Mouse (Mus musculus) neural tube, embryonic 11.5 days (tissue): Measurements from ENCODE around the gene Epop. TPM values are rescaled to one million over a fixed set of nuclear protein-coding genes. Genes with fewer than 3 reads are reported as not detected.

Experiments
- ATAC-seq: fragments of 200-750 bp; cut with Nextera tagmentation; 2 replicates; pipeline ENCODE4 v1.8.0; 2017; ENCODE audit warnings: moderate number of reproducible peaks, mild to moderate bottlenecking, moderate TSS enrichment, moderate library complexity; ENCODE audit not compliant: insufficient read depth, low FRiP score, low TSS enrichment
- DNase-seq: peaks from one replicate; pipeline ENCODE4 v3.0.0-alpha.2; 2015; ENCODE audit warnings: low spot score
- H3K27ac ChIP-seq: fragments of 300-500 bp; sonication (generic); 2 replicates; pipeline ENCODE4 v1.5.1; 2014; ENCODE audit warnings: low read depth, mild to moderate bottlenecking, low read length
- H3K27me3 ChIP-seq: fragments of 300-500 bp; sonication (generic); 2 replicates; pipeline ENCODE4 v1.6.1; 2014; ENCODE audit warnings: mild to moderate bottlenecking, low read length, mixed read lengths; ENCODE audit not compliant: control insufficient read depth, insufficient read depth
- H3K36me3 ChIP-seq: fragments of 300-500 bp; sonication (generic); 2 replicates; pipeline ENCODE4 v1.6.1; 2014; ENCODE audit warnings: mild to moderate bottlenecking, low read length, moderate library complexity, mixed read lengths; ENCODE audit not compliant: control insufficient read depth, insufficient read depth
- H3K4me1 ChIP-seq: fragments of 300-500 bp; sonication (generic); 2 replicates; pipeline ENCODE4 v1.6.1; 2014; ENCODE audit warnings: low read length, mixed read lengths; ENCODE audit not compliant: control insufficient read depth, insufficient read depth
- H3K4me2 ChIP-seq: fragments of 300-500 bp; sonication (generic); 2 replicates; pipeline ENCODE4 v1.6.1; 2014; ENCODE audit warnings: low read depth, mild to moderate bottlenecking, moderate library complexity
- H3K4me3 ChIP-seq: fragments of 300-500 bp; sonication (generic); 2 replicates; pipeline ENCODE4 v1.5.1; 2014; ENCODE audit warnings: low read depth, low read length
- H3K9ac ChIP-seq: fragments of 300-500 bp; sonication (generic); 2 replicates; pipeline ENCODE4 v1.6.1; 2014; ENCODE audit warnings: mild to moderate bottlenecking, low read length
- H3K9me3 ChIP-seq: fragments of 300-500 bp; sonication (generic); 2 replicates; pipeline ENCODE4 v1.6.1; 2016; ENCODE audit warnings: low read length; ENCODE audit not compliant: control insufficient read depth
- WGBS: fragments of 180-500 bp; shearing (Covaris S2); extraction: QIAGEN DNeasy Blood & Tissue Kit; methylation state at CpG from one replicate; pipeline ENCODE4 v1.1.7; 2014; 5-methylcytosine and 5-hydroxymethylcytosine counted together
- microRNA-seq: library from miRNA; unstranded; fragments of <30 nt; microRNA quantifications from one replicate; pipeline ENCODE4, GENCODE M21; 2016
- polyA plus RNA-seq: library from polyadenylated mRNA; unstranded; fragments of >200 nt; fragmentation: Nextera tagmentation; extraction: Ambion mirVana; gene quantifications from 2 replicates; pipeline ENCODE4 v1.2.1, GENCODE M21; 2014

Epop gene
- polyA plus RNA-seq, 1 experiment from 2014 or later: 11.0 TPM

GRCm38 (mm10) chr11:97579088-97579857 is 50.2 kb downstream of the Epop start:
- Histone ChIP-seq H3K9me3 (no peaks in the 10 kb centered on the region), H3K36me3 (no peaks in the 10 kb centered on the region), H3K4me1 (peaks cover 6% of the 10 kb centered on the region), H3K4me3 (no peak overlapping the region), H3K27ac (no peak overlapping the region), H3K4me2 (no peak overlapping the region), H3K27me3 (peaks cover 9% of the 10 kb centered on the region), H3K9ac (no peak overlapping the region)
- ATAC-seq (no peak), DNase-seq (peak; percentile 54)
- 6% methylated on average over 10 of the region's 10 CpGs for WGBS

GRCm38 (mm10) chr11:97578286-97578685 is 51.2 kb downstream of the Epop start:
- Histone ChIP-seq H3K36me3 (no peaks in the 10 kb centered on the region), H3K9me3 (no peaks in the 10 kb centered on the region), H3K4me1 (peaks cover 10% of the 10 kb centered on the region), H3K9ac (no peak overlapping the region; the same call in 1 of the 2 replicates), H3K4me3 (no peak overlapping the region), H3K4me2 (no peak overlapping the region), H3K27me3 (peaks cover 18% of the 10 kb centered on the region), H3K27ac (no peak overlapping the region)
- WGBS: 38% methylated on average over 2 of the region's 2 CpGs
- DNase-seq: no peak
- no peak for ATAC-seq

Small RNAs within 50 kb of the gene (microRNA-seq; reads per million reads assigned to microRNA genes)
- gene Gm24158 (not detected), gene Mir6927 (1.0 reads per million)

Other genes with a start within 250 kb of the Epop start
- gene Arhgap23, start 214.2 kb downstream of the Epop start, polyA plus RNA-seq: 4.1 and 5.2 TPM in 2 replicates
- not detected in 2 replicates for gene 4933428G20Rik, start 129.4 kb downstream of the Epop start, polyA plus RNA-seq
- gene Srcin1, start 53.5 kb downstream of the Epop start, polyA plus RNA-seq: 2.5 and 2.6 TPM in 2 replicates
- gene Mllt6, start 33.7 kb upstream of the Epop start, polyA plus RNA-seq: 3.9 and 4.5 TPM in 2 replicates
- 20.2 and 21.1 TPM in 2 replicates for gene Cisd3, start 56.1 kb upstream of the Epop start, polyA plus RNA-seq
- 17.5 and 17.8 TPM in 2 replicates for gene Pcgf2, start 70.8 kb upstream of the Epop start, polyA plus RNA-seq
- 545 and 553 TPM in 2 replicates for gene Psmb3, start 73.7 kb upstream of the Epop start, polyA plus RNA-seq
- gene Pip4k2b, start 115.0 kb upstream of the Epop start, polyA plus RNA-seq: 2.0 and 2.8 TPM in 2 replicates
- 13.3 and 13.7 TPM in 2 replicates for gene Cwc25, start 136.9 kb upstream of the Epop start, polyA plus RNA-seq
- gene 1700001P01Rik, start 146.2 kb upstream of the Epop start, polyA plus RNA-seq: not detected in 2 replicates
- 453 and 457 TPM in 2 replicates for gene Rpl23, start 152.7 kb upstream of the Epop start, polyA plus RNA-seq
- 68.8 and 73.1 TPM in 2 replicates for gene Lasp1, start 169.3 kb upstream of the Epop start, polyA plus RNA-seq
- gene B230217C12Rik, start 211.1 kb upstream of the Epop start, polyA plus RNA-seq: 14.1 and 15.0 TPM in 2 replicates